Mouse (Mus musculus): ENCODE results near the gene Antxrl. TPM values are rescaled to one million over a fixed set of nuclear protein-coding genes. Genes with fewer than 3 reads are reported as not detected.

Gene Antxrl
- polyA plus RNA-seq, 1 experiment from 2014 or later, result not detected

DNA sequence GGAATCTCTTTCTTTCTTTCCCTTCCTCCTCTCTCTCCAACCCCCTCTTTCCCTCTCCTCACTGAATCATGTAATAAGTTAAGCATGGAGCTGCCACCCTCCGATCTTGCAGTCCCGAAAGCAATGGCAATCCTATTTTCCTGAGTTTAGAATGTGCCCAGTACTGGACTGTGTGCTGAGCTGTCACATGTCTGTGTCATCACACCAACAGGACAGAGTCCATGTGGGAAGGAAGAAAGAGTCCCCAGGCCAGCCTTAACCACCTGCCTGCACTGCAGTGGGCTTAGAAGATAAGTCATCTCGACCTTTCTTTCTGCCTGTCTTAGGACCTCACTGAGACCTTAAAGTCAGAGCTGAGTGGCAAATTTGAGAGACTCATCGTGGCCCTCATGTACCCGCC, 39.0 kb downstream of the Antxrl start:
- H3K4me2 ChIP-seq (ENCODE audit: low read length), result no peak overlapping the region
- H3K4me1 ChIP-seq (replicated peaks; ENCODE audit: insufficient read depth, low read length), result no peaks in the 10 kb centered on the region
- H3K36me3 ChIP-seq (ENCODE audit: insufficient read depth, low read length), result no peaks in the 10 kb centered on the region
- no peaks in the 10 kb centered on the region for H3K27me3 ChIP-seq (ENCODE audit: insufficient read depth, low read length)
- no peak overlapping the region for H3K27ac ChIP-seq
- H3K9ac ChIP-seq (ENCODE audit: low read depth, low read length), result no peak overlapping the region
- ATAC-seq (replicated peaks; ENCODE audit: low FRiP score, low read depth), result peak; percentile 59; the same call in 1 of the 2 replicates
- H3K4me3 ChIP-seq (replicated peaks; ENCODE audit: low read depth, low read length), result no peak overlapping the region
- DNase-seq (ENCODE audit: low spot score), result no peak
- H3K9me3 ChIP-seq (replicated peaks; ENCODE audit: low read length), result no peaks in the 10 kb centered on the region
- TF ChIP-seq CTCF (IDR thresholded peaks at IDR 0.05; ENCODE audit: low read depth), result no peak
- 79% methylated on average over 5 of the region's 5 CpGs for WGBS

GRCm38 (mm10) chr14:34092856-34093255, 40.3 kb downstream of the Antxrl start:
- Histone ChIP-seq H3K9ac (ENCODE audit: low read depth, low read length) (no peak overlapping the region), H3K4me3 (replicated peaks; ENCODE audit: low read depth, low read length) (no peak overlapping the region), H3K4me1 (replicated peaks; ENCODE audit: insufficient read depth, low read length) (no peaks in the 10 kb centered on the region), H3K9me3 (replicated peaks; ENCODE audit: low read length) (no peaks in the 10 kb centered on the region), H3K36me3 (ENCODE audit: insufficient read depth, low read length) (no peaks in the 10 kb centered on the region), H3K27me3 (ENCODE audit: insufficient read depth, low read length) (no peaks in the 10 kb centered on the region), H3K27ac (no peak overlapping the region), H3K4me2 (ENCODE audit: low read length) (no peak overlapping the region)
- ATAC-seq (replicated peaks; ENCODE audit: low FRiP score, low read depth), result no peak
- whole genome bisulfite sequencing, result 82% methylated on average over 1 of the region's 1 CpGs
- TF ChIP-seq CTCF (IDR thresholded peaks at IDR 0.05; ENCODE audit: low read depth), result no peak
- DNase-seq (ENCODE audit: low spot score), result no peak

DNA sequence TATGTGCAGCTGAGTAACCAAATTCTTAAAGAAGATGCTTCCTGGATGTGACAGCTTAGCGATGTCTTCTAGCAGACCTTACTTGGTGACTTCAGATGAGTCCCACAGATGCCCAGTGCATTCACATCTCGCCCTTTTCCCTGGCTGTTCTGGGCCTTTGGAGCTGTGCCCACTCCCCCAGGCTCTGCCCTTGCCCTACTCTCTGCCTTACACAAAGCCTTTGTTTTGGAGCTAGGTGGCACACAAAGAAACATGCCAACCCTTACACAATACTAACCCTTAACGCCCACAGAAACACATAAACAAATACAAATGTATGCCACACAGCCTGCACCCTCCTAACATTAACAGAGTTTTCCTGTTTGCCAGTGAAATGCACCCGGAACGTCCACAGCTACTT, 43.7 kb downstream of the Antxrl start:
- 80% methylated on average over 5 of the region's 5 CpGs for WGBS

DNA sequence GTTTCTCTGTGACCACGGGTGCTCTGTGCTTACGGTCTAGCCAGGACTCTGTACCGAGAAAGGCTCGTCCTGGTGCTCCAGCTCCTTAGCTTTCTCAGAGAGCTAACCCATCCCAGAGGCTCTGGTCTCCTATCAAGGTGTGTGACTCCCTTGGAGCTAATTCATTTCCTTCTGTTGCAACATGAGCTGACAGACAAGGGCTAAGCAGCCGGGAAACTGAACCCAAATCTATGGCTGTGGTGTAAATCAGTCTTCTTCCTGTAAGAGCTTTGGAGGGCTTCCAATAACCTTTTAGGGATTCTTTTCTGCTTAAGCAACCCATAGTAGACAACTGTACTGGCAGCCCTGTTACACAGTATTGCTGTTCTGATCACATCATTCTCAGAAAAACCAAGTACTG, 50.1 kb downstream of the Antxrl start, which contains the start of gene A630023A22Rik:
A630023A22Rik (minus strand) TSS at position 154 of the 400 bp plus-strand sequence.
- H3K27ac ChIP-seq, result no peak within 1 kb of the TSS
- no peaks in the 10 kb centered on the region for H3K9me3 ChIP-seq (replicated peaks; ENCODE audit: low read length)
- H3K27me3 ChIP-seq (ENCODE audit: insufficient read depth, low read length), result no peaks in the 10 kb centered on the region
- DNase-seq (ENCODE audit: low spot score) (peak; percentile 72), ATAC-seq (replicated peaks; ENCODE audit: low FRiP score, low read depth) (no peak)
- 42% methylated on average over 5 of the region's 5 CpGs for WGBS
- TF ChIP-seq CTCF (IDR thresholded peaks at IDR 0.05; ENCODE audit: low read depth), result no peak
- H3K4me3 ChIP-seq (replicated peaks; ENCODE audit: low read depth, low read length), result no peak within 1 kb of the TSS
- H3K4me2 ChIP-seq (ENCODE audit: low read length), result no peak within 1 kb of the TSS
- H3K4me1 ChIP-seq (replicated peaks; ENCODE audit: insufficient read depth, low read length), result no peaks in the 10 kb centered on the region
- H3K9ac ChIP-seq (ENCODE audit: low read depth, low read length), result 0 out of 2 replicates have a peak within 1 kb of the TSS, but pooled peaks have one; percentile 24
- no peaks in the 10 kb centered on the region for H3K36me3 ChIP-seq (ENCODE audit: insufficient read depth, low read length)

More for the DNA sequence above, 43.7 kb downstream of the Antxrl start:
- Histone ChIP-seq H3K4me2 (ENCODE audit: low read length) (no peak overlapping the region), H3K36me3 (ENCODE audit: insufficient read depth, low read length) (no peaks in the 10 kb centered on the region), H3K27ac (no peak overlapping the region), H3K9me3 (replicated peaks; ENCODE audit: low read length) (no peaks in the 10 kb centered on the region), H3K4me3 (replicated peaks; ENCODE audit: low read depth, low read length) (no peak overlapping the region), H3K4me1 (replicated peaks; ENCODE audit: insufficient read depth, low read length) (no peaks in the 10 kb centered on the region), H3K9ac (ENCODE audit: low read depth, low read length) (no peak overlapping the region), H3K27me3 (ENCODE audit: insufficient read depth, low read length) (no peaks in the 10 kb centered on the region)
- ATAC-seq (replicated peaks; ENCODE audit: low FRiP score, low read depth) (no peak), DNase-seq (ENCODE audit: low spot score) (no peak)
- TF ChIP-seq CTCF (IDR thresholded peaks at IDR 0.05; ENCODE audit: low read depth), result no peak

- H3K36me3 ChIP-seq (ENCODE audit: insufficient read depth, low read length), result no peaks in the 10 kb centered on the region
Observed at GRCm38 (mm10) chr14:34103855-34104254, 51.3 kb downstream of the Antxrl start.

DNA sequence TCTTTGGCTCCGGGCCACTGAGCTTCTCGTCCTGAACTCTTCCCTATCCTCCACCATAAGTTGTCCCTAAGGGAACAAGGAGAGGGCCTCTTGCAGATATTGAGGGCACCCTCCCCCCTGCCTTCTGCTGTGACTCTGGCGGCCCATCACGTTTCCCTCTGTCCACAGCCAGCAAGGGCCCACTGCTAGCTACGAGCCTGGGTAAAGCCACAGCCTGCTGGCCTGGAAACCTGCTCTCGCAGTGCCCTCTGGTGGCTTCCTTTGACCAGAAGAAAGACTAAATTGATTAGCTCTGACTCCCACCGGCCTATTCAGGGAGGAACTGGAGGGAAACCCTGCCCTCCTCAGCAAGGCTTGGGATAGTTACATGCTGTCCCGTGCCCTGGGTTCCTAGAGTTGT, 52.4 kb downstream of the Antxrl start:
- peak; percentile 36; the same call in 1 of the 2 replicates for ATAC-seq (replicated peaks; ENCODE audit: low FRiP score, low read depth)
- Histone ChIP-seq H3K27ac (no peak overlapping the region), H3K4me2 (ENCODE audit: low read length) (no peak overlapping the region), H3K9me3 (replicated peaks; ENCODE audit: low read length) (no peaks in the 10 kb centered on the region), H3K27me3 (ENCODE audit: insufficient read depth, low read length) (no peaks in the 10 kb centered on the region), H3K4me3 (replicated peaks; ENCODE audit: low read depth, low read length) (no peak overlapping the region), H3K9ac (ENCODE audit: low read depth, low read length) (no peak overlapping the region), H3K36me3 (ENCODE audit: insufficient read depth, low read length) (no peaks in the 10 kb centered on the region), H3K4me1 (replicated peaks; ENCODE audit: insufficient read depth, low read length) (no peaks in the 10 kb centered on the region)
- WGBS, result 19% methylated on average over 8 of the region's 8 CpGs
- TF ChIP-seq CTCF (IDR thresholded peaks at IDR 0.05; ENCODE audit: low read depth), result peak; percentile 83
- DNase-seq (ENCODE audit: low spot score), result peak; percentile 81

More at GRCm38 (mm10) chr14:34103855-34104254, 51.3 kb downstream of the Antxrl start:
- Histone ChIP-seq H3K27ac (no peak overlapping the region), H3K4me2 (ENCODE audit: low read length) (no peak overlapping the region), H3K27me3 (ENCODE audit: insufficient read depth, low read length) (no peaks in the 10 kb centered on the region), H3K4me3 (replicated peaks; ENCODE audit: low read depth, low read length) (no peak overlapping the region), H3K9ac (ENCODE audit: low read depth, low read length) (no peak overlapping the region), H3K4me1 (replicated peaks; ENCODE audit: insufficient read depth, low read length) (no peaks in the 10 kb centered on the region), H3K9me3 (replicated peaks; ENCODE audit: low read length) (no peaks in the 10 kb centered on the region)
- ATAC-seq (replicated peaks; ENCODE audit: low FRiP score, low read depth), result no peak
- 77% methylated on average over 3 of the region's 3 CpGs for WGBS
- no peak for TF ChIP-seq CTCF (IDR thresholded peaks at IDR 0.05; ENCODE audit: low read depth)
- no peak for DNase-seq (ENCODE audit: low spot score)
